Mouse (Mus musculus): ENCODE results near the gene Lfng.

- TF ChIP-seq POLR2A (IDR thresholded peaks at IDR 0.05; ENCODE audit: borderline replicate concordance, low read depth, low read length) (no peak), CTCF (IDR thresholded peaks at IDR 0.05; ENCODE audit: low read depth, low read length) (no peak)
These were observed 7.0 kb downstream of the Lfng start for GRCm38 (mm10) chr5:140614141-140614540.
